Mouse (Mus musculus): Measurements from ENCODE around the gene Ghrl. TPM values are rescaled to one million over a fixed set of nuclear protein-coding genes. Genes with fewer than 3 reads are reported as not detected.
A peak's percentile ranks its signal among the peaks of the same experiment; 100 is the strongest.
"Not testable (repeated sequence)": the region's sequence is repeated elsewhere in the genome, so short reads cannot be mapped to it uniquely, and the experiment has no call there.

The Ghrl gene
- polyA plus RNA-seq, 1 experiment from 2014 or later: 1.2 TPM

DNA sequence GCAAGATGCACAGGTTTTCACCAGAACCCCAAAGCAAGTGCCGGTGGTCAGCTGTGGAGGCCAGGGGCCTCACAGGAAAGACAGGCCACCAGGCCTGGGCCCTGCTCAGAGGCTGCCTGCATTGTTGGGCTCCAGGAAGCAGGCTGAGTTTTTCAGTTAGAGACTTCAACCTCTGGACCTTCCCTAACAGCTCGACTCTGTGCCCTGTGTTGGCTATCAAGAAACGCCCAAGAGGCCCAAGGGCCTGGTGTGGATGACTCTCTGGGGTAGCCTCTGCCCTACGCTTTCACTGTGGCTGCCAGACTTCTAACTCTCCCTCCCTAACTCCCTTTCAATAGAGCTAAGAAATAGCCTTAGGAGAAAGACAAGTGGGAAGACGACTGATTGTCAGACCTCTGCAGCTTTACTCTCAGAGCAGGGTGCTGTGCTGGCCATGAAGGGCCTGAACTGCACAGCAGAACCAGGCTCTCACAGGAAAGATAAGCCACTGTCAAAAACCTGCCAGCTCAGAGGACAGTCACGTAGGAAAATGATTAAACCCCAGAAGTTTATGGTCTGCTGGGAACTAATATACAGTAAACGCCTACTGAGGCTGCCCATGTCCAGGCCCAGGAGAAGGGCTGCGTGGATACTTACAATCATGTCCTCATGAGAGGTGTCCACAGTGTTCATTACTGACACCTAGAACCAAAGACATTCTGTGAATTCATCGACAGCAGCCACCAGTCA is 17.8 kb upstream of the Ghrl start:
- ATAC-seq (replicated peaks; ENCODE audit: low FRiP score): no peak
- WGBS: 91% methylated on average over 9 of the region's 9 CpGs
- Histone ChIP-seq H3K27ac (no peak overlapping the region), H3K4me1 (peaks cover 14% of the 10 kb centered on the region), H3K27me3 (no peaks in the 10 kb centered on the region), H3K9me3 (replicated peaks) (no peaks in the 10 kb centered on the region), H3K9ac (no peak overlapping the region), H3K36me3 (peaks cover 55% of the 10 kb centered on the region), H3K4me2 (no peak overlapping the region), H3K4me3 (replicated peaks) (no peak overlapping the region)

GRCm38 (mm10) chr6:113731296-113731695 is 11.6 kb upstream of the Ghrl start:
- H3K9ac ChIP-seq: no peak overlapping the region
- ATAC-seq (replicated peaks; ENCODE audit: low FRiP score): no peak
- H3K4me2 ChIP-seq: no peak overlapping the region
- no peak overlapping the region for H3K27ac ChIP-seq
- H3K36me3 ChIP-seq: peaks cover 97% of the 10 kb centered on the region
- no peaks in the 10 kb centered on the region for H3K27me3 ChIP-seq
- WGBS: 92% methylated on average over 3 of the region's 3 CpGs
- H3K4me3 ChIP-seq (replicated peaks): no peak overlapping the region
- H3K4me1 ChIP-seq: no peaks in the 10 kb centered on the region
- no peaks in the 10 kb centered on the region for H3K9me3 ChIP-seq (replicated peaks)

- Histone ChIP-seq H3K9ac (no peak overlapping the region), H3K4me2 (no peak overlapping the region), H3K9me3 (replicated peaks) (no peaks in the 10 kb centered on the region), H3K27ac (no peak overlapping the region), H3K36me3 (peaks cover 98% of the 10 kb centered on the region), H3K4me3 (replicated peaks) (no peak overlapping the region), H3K4me1 (no peaks in the 10 kb centered on the region), H3K27me3 (no peaks in the 10 kb centered on the region)
- WGBS: 91% methylated on average over 7 of the region's 7 CpGs
- ATAC-seq (replicated peaks; ENCODE audit: low FRiP score): no peak
These were observed 8.5 kb upstream of the Ghrl start for GRCm38 (mm10) chr6:113728181-113728580.

- Histone ChIP-seq H3K27me3 (no peaks in the 10 kb centered on the region), H3K27ac (no peak overlapping the region), H3K9me3 (replicated peaks) (no peaks in the 10 kb centered on the region), H3K4me1 (no peaks in the 10 kb centered on the region), H3K9ac (no peak overlapping the region), H3K36me3 (peaks cover 94% of the 10 kb centered on the region), H3K4me2 (no peak overlapping the region), H3K4me3 (replicated peaks) (no peak overlapping the region)
- no peak for ATAC-seq (replicated peaks; ENCODE audit: low FRiP score)
- 81% methylated on average over 4 of the region's 4 CpGs for WGBS
These were observed 1.4 kb upstream of the Ghrl start for GRCm38 (mm10) chr6:113721061-113721460.

DNA sequence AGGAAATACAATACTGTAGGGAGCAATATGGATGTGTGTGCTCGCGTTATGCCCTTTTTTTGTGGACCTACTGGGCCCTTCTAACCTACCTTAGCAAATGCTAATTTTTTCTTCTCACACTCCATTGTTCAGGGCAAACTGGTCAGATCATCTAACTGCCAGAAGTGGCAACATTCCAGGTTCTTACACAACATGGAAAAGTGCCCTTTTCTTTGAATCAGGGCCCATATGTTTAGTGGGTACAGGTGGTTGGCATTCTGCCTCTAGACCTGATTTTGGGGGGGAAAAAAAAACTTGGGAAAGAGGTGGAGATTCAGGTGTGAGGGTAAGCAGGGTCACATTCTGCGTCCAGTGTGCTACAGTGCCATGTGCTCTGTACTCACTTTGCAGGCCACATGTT is 2.1 kb downstream of the Ghrl start:
- Histone ChIP-seq H3K4me3 (replicated peaks) (no peak overlapping the region), H3K9ac (no peak overlapping the region), H3K36me3 (peaks cover 95% of the 10 kb centered on the region), H3K27me3 (no peaks in the 10 kb centered on the region), H3K9me3 (replicated peaks) (no peaks in the 10 kb centered on the region), H3K4me2 (no peak overlapping the region), H3K4me1 (no peaks in the 10 kb centered on the region), H3K27ac (no peak overlapping the region)
- WGBS: 93% methylated on average over 3 of the region's 3 CpGs
- ATAC-seq (replicated peaks; ENCODE audit: low FRiP score): no peak

DNA sequence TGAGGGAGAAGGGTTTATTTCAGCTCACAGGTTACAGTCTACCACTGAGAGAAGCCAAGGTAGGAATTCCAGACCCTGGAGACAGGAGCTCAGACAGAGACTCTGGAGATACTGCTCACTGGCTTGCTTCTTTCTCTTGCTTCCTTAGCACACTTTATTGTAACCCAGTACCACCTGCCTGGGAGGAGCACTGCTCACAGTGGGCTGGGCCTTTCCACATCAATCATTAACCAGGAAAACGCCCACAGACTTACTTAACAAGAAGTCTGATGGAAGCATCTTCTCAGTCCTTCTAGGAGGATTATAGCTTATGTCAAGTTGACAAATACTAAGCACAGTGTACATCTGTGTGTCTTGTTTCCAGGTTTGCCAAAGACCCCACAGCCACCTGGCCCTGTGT is 4.9 kb downstream of the Ghrl start:
- H3K4me1 ChIP-seq: no peaks in the 10 kb centered on the region
- no peaks in the 10 kb centered on the region for H3K9me3 ChIP-seq (replicated peaks)
- no peak overlapping the region for H3K4me3 ChIP-seq (replicated peaks)
- 46% methylated on average over 1 of the region's 1 CpGs for WGBS
- ATAC-seq (replicated peaks; ENCODE audit: low FRiP score): no peak
- H3K36me3 ChIP-seq: peaks cover 96% of the 10 kb centered on the region
- H3K27me3 ChIP-seq: no peaks in the 10 kb centered on the region
- H3K9ac ChIP-seq: no peak overlapping the region
- H3K4me2 ChIP-seq: no peak overlapping the region
- H3K27ac ChIP-seq: no peak overlapping the region

DNA sequence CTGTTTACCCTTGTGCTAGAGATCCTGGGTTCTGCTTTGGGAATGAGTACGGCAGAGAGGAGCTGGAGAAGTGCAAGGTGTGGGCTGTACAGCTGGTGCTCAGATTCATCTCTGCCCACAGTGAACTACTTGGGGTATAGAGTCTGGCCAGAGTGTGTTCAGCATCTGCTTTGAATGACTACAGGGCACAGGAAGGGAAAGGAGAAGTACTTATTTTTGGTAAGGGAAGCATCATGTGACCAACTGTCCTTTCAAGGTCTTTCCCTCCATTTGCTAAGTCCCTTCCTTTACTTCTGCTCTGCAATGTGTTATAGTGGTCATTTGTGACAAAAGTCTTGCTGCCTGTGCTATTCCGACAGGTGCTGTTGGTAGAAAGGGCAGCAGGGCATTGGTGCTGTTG is 5.4 kb downstream of the Ghrl start:
- Histone ChIP-seq H3K36me3 (peaks cover 96% of the 10 kb centered on the region), H3K9me3 (replicated peaks) (no peaks in the 10 kb centered on the region)
- 93% methylated on average over 2 of the region's 2 CpGs for WGBS

GRCm38 (mm10) chr6:113713389-113713788 is 6.3 kb downstream of the Ghrl start:
- H3K27me3 ChIP-seq; ATAC-seq (replicated peaks; ENCODE audit: low FRiP score); H3K4me2 ChIP-seq; H3K27ac ChIP-seq; H3K4me3 ChIP-seq (replicated peaks); H3K4me1 ChIP-seq; H3K9ac ChIP-seq; H3K9me3 ChIP-seq (replicated peaks): not testable (repeated sequence)
- WGBS: 90% methylated on average over 5 of the region's 5 CpGs
- peaks cover 96% of the 10 kb centered on the region for H3K36me3 ChIP-seq

More for the DNA sequence above, 5.4 kb downstream of the Ghrl start:
- Histone ChIP-seq H3K27me3 (no peaks in the 10 kb centered on the region), H3K27ac (no peak overlapping the region), H3K4me3 (replicated peaks) (no peak overlapping the region), H3K9ac (no peak overlapping the region), H3K4me1 (no peaks in the 10 kb centered on the region), H3K4me2 (no peak overlapping the region)
- ATAC-seq (replicated peaks; ENCODE audit: low FRiP score): no peak

DNA sequence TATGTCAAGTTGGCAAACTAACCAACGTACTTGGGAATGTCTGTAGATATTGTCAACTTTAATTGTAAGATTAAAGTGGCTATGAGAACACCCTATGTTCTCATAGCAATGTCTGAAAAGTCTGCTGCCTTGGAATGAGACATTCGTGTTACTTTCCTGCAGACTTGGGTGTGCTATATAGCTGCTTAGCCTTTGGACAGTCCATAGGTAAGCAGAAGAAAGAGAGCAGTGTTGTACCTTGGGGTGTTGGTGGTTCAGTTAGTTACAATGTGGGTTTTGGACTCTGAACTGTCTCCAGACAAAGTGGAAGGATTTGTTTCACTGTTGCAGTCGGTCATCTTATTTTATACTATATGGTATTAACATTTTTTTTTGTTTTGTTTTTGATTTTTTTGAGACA is 7.0 kb downstream of the Ghrl start:
- Histone ChIP-seq H3K4me3 (replicated peaks) (no peak overlapping the region), H3K36me3 (peaks cover 99% of the 10 kb centered on the region), H3K9ac (no peak overlapping the region), H3K9me3 (replicated peaks) (no peaks in the 10 kb centered on the region), H3K27me3 (no peaks in the 10 kb centered on the region), H3K27ac (no peak overlapping the region), H3K4me2 (no peak overlapping the region), H3K4me1 (no peaks in the 10 kb centered on the region)
- 89% methylated on average over 3 of the region's 3 CpGs for WGBS
- no peak for ATAC-seq (replicated peaks; ENCODE audit: low FRiP score)

- H3K27me3 ChIP-seq: no peaks in the 10 kb centered on the region
- peak overlapping the region; percentile 93 for H3K27ac ChIP-seq
- ATAC-seq (replicated peaks; ENCODE audit: low FRiP score): peak; percentile 80; the same call in 1 of the 2 replicates
- under 1% methylated on average over 93 of the region's 113 CpGs for WGBS
- no peaks in the 10 kb centered on the region for H3K9me3 ChIP-seq (replicated peaks)
- H3K36me3 ChIP-seq: peaks cover 30% of the 10 kb centered on the region
- peak overlapping the region; percentile 89 for H3K4me3 ChIP-seq (replicated peaks)
- H3K4me1 ChIP-seq: peaks cover 46% of the 10 kb centered on the region
- peak overlapping the region; percentile 87 for H3K9ac ChIP-seq
- H3K4me2 ChIP-seq: peak overlapping the region; percentile 98
These were observed 22.2 kb downstream of the Ghrl start for GRCm38 (mm10) chr6:113697222-113698205.

DNA sequence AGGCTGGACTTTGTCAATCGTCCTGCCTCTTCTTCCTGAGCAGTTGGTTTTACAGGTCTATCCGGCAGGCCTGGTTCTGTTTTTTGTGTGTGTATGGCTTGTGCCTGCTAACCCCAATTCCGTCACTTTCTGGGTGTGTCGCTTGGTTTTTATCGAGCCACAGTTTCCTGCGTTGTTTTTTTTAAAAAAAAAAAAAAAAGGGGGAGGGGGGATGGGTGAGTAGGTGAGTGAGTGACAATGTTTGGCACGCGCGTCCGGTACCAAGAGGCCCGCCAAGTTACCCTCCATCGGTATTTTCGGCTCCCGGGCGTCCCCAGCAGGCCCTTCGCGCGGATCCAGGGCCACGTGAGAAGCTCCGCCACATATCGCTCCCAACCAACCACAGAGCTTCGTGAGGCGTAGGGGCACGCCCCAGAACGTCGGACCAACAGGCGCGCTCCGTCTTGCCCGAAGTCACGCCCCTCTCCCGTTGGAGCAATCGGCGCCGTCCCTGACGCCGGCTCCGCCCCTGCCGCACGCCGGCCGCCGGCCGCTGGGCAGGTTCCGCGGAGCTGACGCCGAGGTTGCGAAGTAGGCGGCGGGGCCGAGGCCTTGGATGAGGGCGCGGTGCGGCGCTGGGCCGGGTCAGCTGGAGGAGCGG is 23.0 kb downstream of the Ghrl start, which contains the start of gene Tatdn2:
TSS of gene Tatdn2 (plus strand) at position 469 of the 640 bp plus-strand sequence.
- peaks cover 22% of the 10 kb centered on the region for H3K36me3 ChIP-seq
- peak; percentile 99 for ATAC-seq (replicated peaks; ENCODE audit: low FRiP score)
- H3K9ac ChIP-seq: peak within 1 kb of the TSS; percentile 87
- H3K4me1 ChIP-seq: peaks cover 46% of the 10 kb centered on the region
- H3K27me3 ChIP-seq: no peaks in the 10 kb centered on the region
- peak within 1 kb of the TSS; percentile 89 for H3K4me3 ChIP-seq (replicated peaks)
- H3K27ac ChIP-seq: peak within 1 kb of the TSS; percentile 93
- whole genome bisulfite sequencing: under 1% methylated on average over 58 of the region's 58 CpGs
- H3K9me3 ChIP-seq (replicated peaks): no peaks in the 10 kb centered on the region
- H3K4me2 ChIP-seq: peak within 1 kb of the TSS; percentile 98

Data from kidney, embryonic 15.5 days (tissue).